Mouse (Mus musculus) adrenal gland, adult 2 months (tissue): ENCODE data around the gene Ppp2r5d. TPM values are rescaled to one million over a fixed set of nuclear protein-coding genes. Genes with fewer than 3 reads are reported as not detected.

ENCODE experiments used
- DNase-seq: peaks from one replicate; pipeline ENCODE4 v3.0.0; 2021
- polyA plus RNA-seq: library from polyadenylated mRNA; depleted of rRNA; stranded (reverse); fragments of >200 nt; gene quantifications from 2 replicates; pipeline ENCODE4 v1.2.3, GENCODE M21; 2012
- total RNA-seq, 2 experiments: library from RNA; stranded (reverse); gene quantifications; 2 replicates each; pipeline ENCODE4 v1.2.3; 2021

Ppp2r5d gene
- total and polyA plus RNA-seq, 3 experiments: 42.6 to 50.3 (median 46.1) TPM

GRCm38 (mm10) chr17:46721077-46721476 lies 16.2 kb upstream of the Ppp2r5d start:
- no peak for DNase-seq

GRCm38 (mm10) chr17:46714756-46715481 lies 10.0 kb upstream of the Ppp2r5d start:
- DNase-seq: no peak

GRCm38 (mm10) chr17:46713849-46714248 lies 8.9 kb upstream of the Ppp2r5d start:
- no peak for DNase-seq

DNA sequence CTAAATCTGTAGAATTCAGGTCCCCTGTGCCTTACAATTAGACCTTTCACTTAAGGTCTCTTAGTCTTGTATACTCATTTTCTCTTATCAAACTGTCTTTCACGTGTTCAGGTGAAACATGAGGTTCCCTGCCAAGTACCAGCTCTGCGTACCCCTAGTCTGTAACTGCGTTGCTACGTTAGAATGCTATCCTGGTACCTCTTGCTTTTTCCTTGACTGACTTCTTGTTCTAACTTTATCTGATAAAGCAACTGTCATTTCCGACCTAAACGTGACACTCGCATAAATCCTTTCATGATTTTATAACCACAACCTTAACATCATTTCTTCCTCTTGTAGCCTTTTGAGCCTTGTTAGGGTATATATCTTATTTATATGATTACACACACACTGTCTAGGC lies 7.5 kb upstream of the Ppp2r5d start:
- no peak for DNase-seq

DNA sequence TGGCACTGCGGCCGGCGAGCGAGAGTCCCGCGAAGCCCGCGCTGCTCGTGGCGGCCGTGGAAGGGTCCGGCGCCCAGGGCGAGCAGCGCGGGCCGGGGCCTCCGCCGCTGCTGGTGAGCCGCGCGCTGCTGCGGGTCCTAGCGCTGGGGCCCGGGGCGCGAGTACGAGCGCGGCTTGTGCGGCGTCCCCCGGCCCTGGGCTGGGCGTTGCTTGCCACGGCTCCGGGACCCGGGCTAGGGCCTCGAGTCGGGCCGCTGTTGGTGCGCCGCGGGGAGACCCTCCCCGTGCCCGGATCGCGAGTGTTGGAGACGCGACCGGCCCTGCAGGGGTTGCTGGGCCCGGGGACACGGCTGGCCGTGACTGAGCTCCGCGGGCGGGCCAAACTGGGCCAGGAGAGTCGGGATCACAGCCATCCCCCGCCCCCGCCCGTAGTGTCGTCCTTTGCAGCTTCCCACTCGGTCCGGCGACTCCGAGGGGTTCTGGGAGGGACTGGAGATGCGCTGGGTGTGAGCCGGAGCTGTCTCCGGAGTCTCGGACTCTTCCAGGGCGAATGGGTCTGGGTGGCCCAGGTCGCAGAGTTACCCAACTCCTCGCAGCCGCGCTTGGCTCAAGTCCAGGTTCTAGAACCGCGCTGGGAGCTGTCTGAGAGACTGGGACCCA lies 6.8 kb upstream of the Ppp2r5d start:
- DNase-seq: peak; percentile 78

GRCm38 (mm10) chr17:46710959-46711597 lies 6.2 kb upstream of the Ppp2r5d start, which contains the start of gene Pex6:
Pex6 (plus strand) TSS chr17:46711463.
- DNase-seq: peak; percentile 95

- DNase-seq: no peak
Observed at GRCm38 (mm10) chr17:46706375-46707089, 1.6 kb upstream of the Ppp2r5d start.

GRCm38 (mm10) chr17:46703971-46704886 lies 682 bp downstream of the Ppp2r5d start:
- DNase-seq: no peak

GRCm38 (mm10) chr17:46702506-46702905 lies 2.4 kb downstream of the Ppp2r5d start:
- no peak for DNase-seq

DNA sequence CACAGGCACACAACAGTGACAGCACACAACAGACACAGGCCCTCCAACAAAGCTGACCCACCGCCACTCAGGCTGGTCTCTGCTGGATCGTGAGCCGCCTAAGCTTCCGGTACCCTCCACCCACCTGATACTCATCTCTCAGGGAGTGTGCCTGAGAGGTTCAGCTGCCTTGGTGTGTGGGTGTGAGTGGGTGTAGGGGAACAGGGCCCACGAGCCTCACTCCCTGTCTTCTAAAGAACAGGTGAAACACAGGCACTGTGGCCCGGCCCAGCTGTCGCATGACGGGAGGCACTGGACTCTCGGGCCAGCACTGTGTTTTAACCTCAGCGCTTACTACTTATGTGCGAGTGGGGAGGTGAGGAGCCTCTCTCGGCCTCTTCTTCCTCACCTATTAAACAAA lies 2.8 kb downstream of the Ppp2r5d start:
- no peak for DNase-seq

GRCm38 (mm10) chr17:46701489-46701888 lies 3.4 kb downstream of the Ppp2r5d start:
- DNase-seq: no peak

DNA sequence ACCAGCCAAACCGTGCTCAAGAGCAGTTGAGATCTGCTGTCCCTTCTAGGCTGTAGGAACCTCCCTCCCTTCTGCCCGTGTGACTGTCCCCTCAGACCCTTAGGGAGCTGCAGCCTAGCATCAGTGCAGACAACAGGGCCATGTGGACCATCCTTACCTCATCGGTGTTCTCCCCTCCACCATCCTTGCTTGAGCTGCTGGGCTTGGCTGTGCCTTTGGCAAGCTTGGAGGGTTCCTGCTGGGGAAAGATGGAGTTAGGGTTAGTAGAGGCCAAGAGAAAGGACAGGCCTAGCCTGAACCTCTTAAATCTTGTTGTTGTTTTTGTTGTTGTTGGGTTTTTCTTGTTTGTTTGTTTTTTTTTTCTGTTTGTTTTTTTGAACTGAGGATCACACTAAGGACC lies 5.0 kb downstream of the Ppp2r5d start:
- DNase-seq: no peak

DNA sequence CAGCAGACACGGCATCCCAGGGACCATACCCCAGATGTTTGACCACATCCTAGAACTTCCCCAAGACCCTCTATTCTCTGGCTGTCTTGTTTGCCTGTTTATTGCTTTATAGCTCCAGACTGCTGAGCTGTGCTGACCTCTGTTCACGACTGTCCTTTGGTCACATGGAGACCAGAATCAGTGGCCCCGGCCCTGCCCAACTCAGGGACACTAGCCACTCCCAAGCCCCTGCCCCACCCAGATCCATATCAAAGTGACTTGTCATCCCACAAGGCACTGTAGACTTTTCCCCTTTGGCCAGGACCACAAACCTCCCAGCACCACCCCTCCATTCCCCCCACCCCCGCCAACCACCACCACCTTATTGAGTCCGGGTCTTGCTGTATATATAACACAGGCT lies 5.7 kb downstream of the Ppp2r5d start:
- no peak for DNase-seq

GRCm38 (mm10) chr17:46698515-46698914 lies 6.4 kb downstream of the Ppp2r5d start:
- no peak for DNase-seq

GRCm38 (mm10) chr17:46694517-46695063 lies 10.3 kb downstream of the Ppp2r5d start:
- DNase-seq: no peak

DNA sequence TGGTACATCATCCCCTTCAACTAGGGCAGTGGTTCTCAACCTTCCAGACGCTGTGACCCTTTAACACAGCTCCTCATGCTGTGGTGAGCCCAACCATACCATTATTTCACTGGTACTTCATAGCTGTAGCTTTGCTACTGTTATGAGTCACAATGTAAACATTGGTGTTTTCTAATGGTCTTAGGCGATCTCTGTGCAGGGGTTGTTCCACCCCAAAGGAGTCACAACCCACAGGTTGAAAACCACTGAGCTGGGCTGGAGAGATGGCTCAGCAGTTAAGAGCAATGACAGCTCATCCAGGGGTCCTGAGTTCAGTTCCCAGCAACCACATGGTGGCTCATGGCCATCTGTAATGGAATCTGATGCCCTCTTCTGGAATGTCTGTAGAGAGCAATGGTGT lies 13.5 kb downstream of the Ppp2r5d start:
- no peak for DNase-seq

- no peak for DNase-seq
Observed at GRCm38 (mm10) chr17:46690665-46691064, 14.2 kb downstream of the Ppp2r5d start.

- no peak for DNase-seq
Observed at GRCm38 (mm10) chr17:46685913-46686312, 19.0 kb downstream of the Ppp2r5d start.

- DNase-seq: no peak
Observed at GRCm38 (mm10) chr17:46682654-46683389, 22.1 kb downstream of the Ppp2r5d start.

DNA sequence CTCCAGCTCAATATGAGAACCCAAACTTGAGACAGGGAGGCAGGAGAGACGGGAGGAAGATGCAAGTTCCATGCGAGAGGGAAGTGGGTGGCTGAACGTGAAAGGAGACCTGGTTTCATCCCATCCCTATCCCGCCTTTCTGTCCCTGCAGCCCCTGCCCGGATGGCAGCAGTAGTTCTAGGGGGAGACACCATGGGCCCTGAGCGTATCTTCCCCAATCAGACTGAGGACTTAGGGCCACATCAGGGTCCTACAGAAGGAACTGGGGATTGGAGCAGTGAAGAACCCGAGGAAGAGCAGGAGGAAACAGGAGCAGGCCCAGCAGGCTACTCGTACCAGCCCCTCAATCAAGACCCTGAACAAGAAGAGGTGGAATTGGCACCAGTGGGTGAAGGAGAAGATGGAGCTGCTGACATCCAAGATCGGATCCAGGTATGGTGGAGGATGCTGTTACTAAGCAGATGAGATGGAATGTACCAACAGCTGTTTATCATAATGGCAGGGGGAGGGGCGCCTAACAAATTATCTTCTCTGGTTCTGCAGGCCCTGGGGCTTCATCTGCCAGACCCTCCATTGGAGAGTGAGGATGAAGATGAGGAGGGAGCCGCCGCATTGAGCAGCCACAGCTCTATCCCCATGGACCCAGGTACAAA lies 23.3 kb downstream of the Ppp2r5d start:
- DNase-seq: no peak
